Mouse (Mus musculus) spleen, adult 2 months (tissue): Measurements from ENCODE around the gene Rims1.

Experiments used
- CTCF ChIP-seq: fragments of 200-500 bp; IDR thresholded peaks from 2 replicates; pipeline ENCODE4 v1.5.1; 2011; ENCODE audit warnings: mild to moderate bottlenecking, inconsistent platforms; ENCODE audit not compliant: insufficient read depth, insufficient read length, insufficient replicate concordance; ENCODE audit errors: extremely low read depth
- POLR2A ChIP-seq: fragments of 200-500 bp; IDR thresholded peaks from 2 replicates; pipeline ENCODE4 v1.6.1; 2011; ENCODE audit warnings: low read depth, low read length, inconsistent platforms

DNA sequence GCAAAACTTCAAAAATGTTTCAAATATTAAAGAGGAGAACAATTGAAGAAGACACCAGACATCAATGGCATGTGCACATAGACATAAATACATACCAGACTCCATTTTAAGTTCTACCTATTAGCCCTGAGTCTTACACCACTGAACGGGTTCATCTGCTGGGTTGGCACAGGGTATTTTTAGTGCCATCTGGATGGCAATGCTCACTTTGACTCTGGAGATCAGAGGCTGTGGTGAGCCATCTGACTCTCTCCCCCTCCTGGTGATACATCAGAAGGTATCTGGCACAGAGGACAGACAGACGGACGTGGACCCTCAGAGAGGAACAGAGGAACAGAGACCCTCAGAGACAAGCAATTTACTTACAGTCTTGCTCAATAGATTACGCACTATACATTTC, 544.1 kb downstream of the Rims1 start:
- TF ChIP-seq CTCF = no peak
- TF ChIP-seq POLR2A = no peak
